Mouse (Mus musculus) forebrain, embryonic 15.5 days (tissue): Measurements from ENCODE around the gene Ntmt1. TPM values are rescaled to one million over a fixed set of nuclear protein-coding genes. Genes with fewer than 3 reads are reported as not detected.

ENCODE experiments used
- ATAC-seq: fragments of 200-750 bp; cut with Nextera tagmentation; replicated peaks from 2 replicates; pipeline ENCODE4 v1.8.0; 2017; ENCODE audit warnings: mild to moderate bottlenecking, moderate TSS enrichment, moderate library complexity
- H3K27ac ChIP-seq: fragments of 300-500 bp; sonication (generic); replicated peaks from 2 replicates; pipeline ENCODE4 v1.5.1; 2015; ENCODE audit warnings: mild to moderate bottlenecking, inconsistent platforms
- H3K27me3 ChIP-seq: fragments of 300-500 bp; sonication (generic); 2 replicates; pipeline ENCODE4 v1.6.1; 2015; ENCODE audit warnings: inconsistent platforms
- H3K36me3 ChIP-seq: fragments of 300-500 bp; sonication (generic); 2 replicates; pipeline ENCODE4 v1.6.1; 2015; ENCODE audit warnings: mild to moderate bottlenecking, inconsistent platforms
- H3K4me1 ChIP-seq: fragments of 300-500 bp; sonication (generic); 2 replicates; pipeline ENCODE4 v1.6.1; 2015; ENCODE audit warnings: inconsistent platforms
- H3K4me2 ChIP-seq: fragments of 300-500 bp; sonication (generic); replicated peaks from 2 replicates; pipeline ENCODE4 v1.6.1; 2015; ENCODE audit warnings: mild to moderate bottlenecking, inconsistent platforms
- H3K4me3 ChIP-seq: fragments of 300-500 bp; sonication (generic); 2 replicates; pipeline ENCODE4 v1.5.1; 2015; ENCODE audit warnings: mild to moderate bottlenecking, inconsistent platforms
- H3K9ac ChIP-seq: fragments of 300-500 bp; sonication (generic); replicated peaks from 2 replicates; pipeline ENCODE4 v1.6.1; 2015; ENCODE audit warnings: mild to moderate bottlenecking, inconsistent platforms
- H3K9me3 ChIP-seq: fragments of 300-500 bp; sonication (generic); 2 replicates; pipeline ENCODE4 v1.6.1; 2016; ENCODE audit warnings: inconsistent platforms
- WGBS: fragments of 180-500 bp; shearing (Covaris S2); methylation state at CpG from one replicate; pipeline ENCODE4 v1.1.7; 2015; ENCODE audit warnings: mixed read lengths; 5-methylcytosine and 5-hydroxymethylcytosine counted together
- polyA plus RNA-seq: library from polyadenylated mRNA; unstranded; fragments of >200 nt; fragmentation: Nextera tagmentation; extraction: Ambion mirVana; gene quantifications from 2 replicates; pipeline ENCODE4 v1.2.1, GENCODE M21; 2015

The Ntmt1 gene
- polyA plus RNA-seq, 1 experiment from 2014 or later = 117 TPM

GRCm38 (mm10) chr2:30787466-30787865 is 20.2 kb upstream of the Ntmt1 start:
- no peaks in the 10 kb centered on the region for H3K27me3 ChIP-seq

GRCm38 (mm10) chr2:30792061-30792460 is 15.6 kb upstream of the Ntmt1 start:
- no peak overlapping the region for H3K4me2 ChIP-seq
- H3K4me1 ChIP-seq = peaks cover 34% of the 10 kb centered on the region
- H3K27ac ChIP-seq = no peak overlapping the region
- no peaks in the 10 kb centered on the region for H3K27me3 ChIP-seq
- H3K4me3 ChIP-seq = no peak overlapping the region
- H3K9me3 ChIP-seq = no peaks in the 10 kb centered on the region
- 85% methylated on average over 7 of the region's 7 CpGs for WGBS
- H3K36me3 ChIP-seq = no peaks in the 10 kb centered on the region
- H3K9ac ChIP-seq = no peak overlapping the region
- ATAC-seq = no peak

More at GRCm38 (mm10) chr2:30787466-30787865, 20.2 kb upstream of the Ntmt1 start:
- peak overlapping the region; percentile 15 for H3K9ac ChIP-seq
- no peaks in the 10 kb centered on the region for H3K9me3 ChIP-seq
- peak overlapping the region; percentile 41 for H3K27ac ChIP-seq
- WGBS = 61% methylated on average over 4 of the region's 4 CpGs
- no peak overlapping the region for H3K4me2 ChIP-seq
- H3K4me3 ChIP-seq = no peak overlapping the region
- H3K4me1 ChIP-seq = peaks cover 34% of the 10 kb centered on the region
- no peaks in the 10 kb centered on the region for H3K36me3 ChIP-seq
- ATAC-seq = no peak

- WGBS = 4% methylated on average over 48 of the region's 48 CpGs
- ATAC-seq = peak; percentile 78
- Histone ChIP-seq H3K9ac (peak overlapping the region; percentile 46), H3K27me3 (no peaks in the 10 kb centered on the region), H3K36me3 (no peaks in the 10 kb centered on the region), H3K9me3 (no peaks in the 10 kb centered on the region), H3K27ac (peak overlapping the region; percentile 80), H3K4me1 (peaks cover 29% of the 10 kb centered on the region), H3K4me3 (peak overlapping the region; percentile 37), H3K4me2 (peak overlapping the region; percentile 53)
These were observed 13.2 kb upstream of the Ntmt1 start for GRCm38 (mm10) chr2:30794179-30795108.

GRCm38 (mm10) chr2:30795271-30795888 is 12.2 kb upstream of the Ntmt1 start:
- no peak for ATAC-seq
- Histone ChIP-seq H3K9me3 (no peaks in the 10 kb centered on the region), H3K9ac (no peak overlapping the region), H3K4me1 (peaks cover 29% of the 10 kb centered on the region), H3K4me2 (no peak overlapping the region), H3K27me3 (no peaks in the 10 kb centered on the region), H3K4me3 (no peak overlapping the region), H3K27ac (peak overlapping the region; percentile 80), H3K36me3 (no peaks in the 10 kb centered on the region)
- 60% methylated on average over 7 of the region's 7 CpGs for WGBS

- Histone ChIP-seq H3K27ac (peak overlapping the region; percentile 80), H3K4me3 (0 out of 2 replicates have a peak overlapping the region, but pooled peaks have one; percentile 20), H3K36me3 (no peaks in the 10 kb centered on the region), H3K27me3 (no peaks in the 10 kb centered on the region), H3K9ac (peak overlapping the region; percentile 34; the same call in 1 of the 2 replicates), H3K9me3 (no peaks in the 10 kb centered on the region), H3K4me1 (peaks cover 29% of the 10 kb centered on the region), H3K4me2 (peak overlapping the region; percentile 47)
- ATAC-seq = no peak
- 56% methylated on average over 4 of the region's 5 CpGs for WGBS
These were observed 11.7 kb upstream of the Ntmt1 start for GRCm38 (mm10) chr2:30795889-30796275.

- Histone ChIP-seq H3K4me2 (peak overlapping the region; percentile 47), H3K9ac (peak overlapping the region; percentile 34), H3K27ac (peak overlapping the region; percentile 80), H3K4me3 (peak overlapping the region; percentile 20), H3K27me3 (no peaks in the 10 kb centered on the region), H3K36me3 (no peaks in the 10 kb centered on the region), H3K9me3 (no peaks in the 10 kb centered on the region), H3K4me1 (peaks cover 34% of the 10 kb centered on the region)
- peak; percentile 86 for ATAC-seq
- WGBS = 5% methylated on average over 11 of the region's 11 CpGs
These were observed 11.2 kb upstream of the Ntmt1 start for GRCm38 (mm10) chr2:30796382-30796781.

GRCm38 (mm10) chr2:30799456-30799855 is 8.2 kb upstream of the Ntmt1 start:
- H3K27me3 ChIP-seq = no peaks in the 10 kb centered on the region
- H3K36me3 ChIP-seq = no peaks in the 10 kb centered on the region
- no peak for ATAC-seq
- whole genome bisulfite sequencing = 80% methylated on average over 3 of the region's 3 CpGs
- no peaks in the 10 kb centered on the region for H3K9me3 ChIP-seq
- no peak overlapping the region for H3K27ac ChIP-seq
- no peak overlapping the region for H3K4me2 ChIP-seq
- H3K9ac ChIP-seq = no peak overlapping the region
- no peak overlapping the region for H3K4me3 ChIP-seq
- peaks cover 36% of the 10 kb centered on the region for H3K4me1 ChIP-seq

GRCm38 (mm10) chr2:30800671-30801066 is 7.0 kb upstream of the Ntmt1 start:
- H3K27ac ChIP-seq = no peak overlapping the region
- 34% methylated on average over 7 of the region's 7 CpGs for WGBS
- peaks cover 27% of the 10 kb centered on the region for H3K4me1 ChIP-seq

GRCm38 (mm10) chr2:30801067-30801852 is 6.4 kb upstream of the Ntmt1 start:
- under 1% methylated on average over 73 of the region's 77 CpGs for WGBS
- Histone ChIP-seq H3K36me3 (no peaks in the 10 kb centered on the region), H3K9ac (peak overlapping the region; percentile 59), H3K4me1 (peaks cover 21% of the 10 kb centered on the region), H3K27ac (no peak overlapping the region), H3K4me2 (peak overlapping the region; percentile 93), H3K9me3 (no peaks in the 10 kb centered on the region), H3K4me3 (peak overlapping the region; percentile 49), H3K27me3 (no peaks in the 10 kb centered on the region)
- ATAC-seq = peak; percentile 51

More at GRCm38 (mm10) chr2:30800671-30801066, 7.0 kb upstream of the Ntmt1 start:
- Histone ChIP-seq H3K36me3 (no peaks in the 10 kb centered on the region), H3K9ac (peak overlapping the region; percentile 59; the same call in 1 of the 2 replicates), H3K9me3 (no peaks in the 10 kb centered on the region), H3K27me3 (no peaks in the 10 kb centered on the region), H3K4me2 (peak overlapping the region; percentile 93), H3K4me3 (peak overlapping the region; percentile 49)
- no peak for ATAC-seq

GRCm38 (mm10) chr2:30803604-30804003 is 4.0 kb upstream of the Ntmt1 start, which contains the start of gene 1700001O22Rik:
1700001O22Rik (minus strand) TSS chr2:30803661.
- no peak for ATAC-seq
- 87% methylated on average over 3 of the region's 3 CpGs for WGBS
- Histone ChIP-seq H3K4me2 (no peak within 1 kb of the TSS), H3K27me3 (no peaks in the 10 kb centered on the region), H3K27ac (no peak within 1 kb of the TSS), H3K4me3 (no peak within 1 kb of the TSS), H3K9ac (no peak within 1 kb of the TSS), H3K36me3 (no peaks in the 10 kb centered on the region), H3K9me3 (no peaks in the 10 kb centered on the region), H3K4me1 (peaks cover 18% of the 10 kb centered on the region)

- no peak overlapping the region for H3K9ac ChIP-seq
- 96% methylated on average over 2 of the region's 2 CpGs for WGBS
- peaks cover 36% of the 10 kb centered on the region for H3K4me1 ChIP-seq
- H3K4me2 ChIP-seq = no peak overlapping the region
- no peaks in the 10 kb centered on the region for H3K9me3 ChIP-seq
- no peak overlapping the region for H3K27ac ChIP-seq
- H3K4me3 ChIP-seq = no peak overlapping the region
- no peak for ATAC-seq
- H3K36me3 ChIP-seq = no peaks in the 10 kb centered on the region
- H3K27me3 ChIP-seq = no peaks in the 10 kb centered on the region
These were observed 1.6 kb upstream of the Ntmt1 start for GRCm38 (mm10) chr2:30805983-30806382.
